Mouse (Mus musculus) c-Kit-positive CD71-positive TER-119-positive erythroid progenitor cells, embryonic 14.5 days (primary cell): ENCODE results near the gene Ttc6.

ENCODE experiments used
- DNase-seq: peaks from one replicate; pipeline ENCODE4 v3.0.0-alpha.2; 2013; ENCODE audit warnings: low spot score

Gene Ttc6

DNA sequence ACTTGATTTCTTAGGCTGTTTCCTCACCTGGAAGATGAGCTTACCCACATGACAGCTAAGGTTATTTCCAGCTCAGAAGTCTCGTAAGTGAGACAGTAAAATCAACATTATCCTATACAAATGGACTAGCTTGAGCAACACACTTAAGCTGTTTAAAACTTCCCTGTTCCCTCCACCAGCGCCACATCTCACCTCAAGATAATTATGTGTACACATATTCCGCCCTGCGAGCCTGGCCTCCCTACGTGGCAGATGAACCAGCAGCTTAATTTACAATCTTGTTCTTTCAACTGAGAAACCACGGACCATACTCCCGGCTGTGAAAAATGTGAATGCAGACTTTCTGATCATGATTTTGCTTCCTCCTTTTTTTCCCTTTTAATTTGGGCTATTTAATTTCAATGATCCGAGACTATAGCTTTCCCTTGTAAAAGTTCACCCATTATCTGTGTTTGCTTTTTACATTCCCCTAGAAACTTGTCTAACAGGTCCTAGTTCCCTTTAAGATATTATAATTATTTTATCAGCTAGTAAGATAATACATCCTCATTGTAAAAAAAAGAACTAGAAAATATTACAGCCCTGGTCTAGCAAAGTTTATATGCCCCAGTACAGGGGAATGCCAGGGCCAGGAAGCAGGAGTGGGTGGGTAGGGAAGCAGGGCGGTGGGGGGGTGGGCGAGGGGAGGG, 99.2 kb downstream of the Ttc6 start:
- DNase-seq: no peak

DNA sequence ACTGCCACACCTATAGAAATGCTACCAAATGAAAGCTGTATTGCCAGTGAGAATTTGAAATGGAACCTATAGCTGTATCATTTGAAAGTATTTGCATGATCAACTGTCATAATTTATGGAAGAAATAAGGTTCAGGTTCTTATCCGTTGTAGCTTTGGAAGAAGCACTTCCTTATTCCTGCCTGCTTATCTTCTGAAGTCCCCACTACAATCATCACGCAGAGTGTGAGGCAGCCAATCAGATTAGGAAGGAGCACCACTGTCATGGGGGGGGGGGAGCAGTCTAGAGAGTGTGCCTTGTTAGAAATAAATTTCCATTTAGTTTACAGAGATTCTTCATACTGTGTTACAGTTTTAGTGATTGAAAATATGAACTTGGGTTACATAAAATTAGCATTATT, 108.5 kb downstream of the Ttc6 start:
- no peak for DNase-seq

DNA sequence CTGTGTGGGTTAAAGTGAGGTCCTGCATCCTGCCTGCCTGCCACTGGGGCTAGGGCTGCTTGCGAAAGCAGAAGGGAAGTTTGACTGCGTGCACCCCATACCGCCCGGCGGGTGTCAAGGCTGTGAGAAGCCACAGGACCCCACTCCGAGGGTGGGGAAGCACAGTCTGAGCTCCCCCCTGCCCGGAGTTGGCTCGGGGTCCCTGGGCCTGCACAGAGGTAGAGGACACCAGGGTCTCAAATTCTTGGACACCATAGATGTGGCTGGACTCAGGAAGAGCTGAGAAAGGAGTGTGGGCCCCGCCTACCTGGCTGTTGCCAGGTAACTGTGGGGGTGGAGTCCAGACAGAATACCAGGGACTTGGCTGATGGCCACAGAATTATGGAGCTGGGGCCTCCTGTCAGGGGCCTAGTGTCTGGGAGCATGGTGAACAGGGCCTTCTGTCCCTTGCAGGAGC, 121.1 kb downstream of the Ttc6 start:
- no peak for DNase-seq

DNA sequence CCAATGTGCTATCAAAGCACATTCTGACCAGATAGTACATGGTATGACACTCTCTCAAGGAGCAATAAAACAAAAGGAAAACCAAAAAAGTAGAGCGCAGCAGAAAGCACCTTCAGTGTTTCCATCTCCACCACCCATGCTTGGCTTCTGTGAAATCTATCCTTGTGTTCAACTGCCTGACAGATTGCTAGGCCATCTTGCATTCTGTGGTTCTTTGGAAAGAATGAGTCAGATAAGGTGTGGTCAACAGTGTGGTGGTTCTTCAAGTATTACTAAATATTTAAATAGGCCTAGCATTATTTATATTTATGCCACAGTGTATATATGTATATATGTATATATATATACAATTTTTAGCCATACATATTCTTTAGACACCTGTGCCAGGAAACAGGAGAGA, 146.1 kb downstream of the Ttc6 start:
- no peak for DNase-seq

DNA sequence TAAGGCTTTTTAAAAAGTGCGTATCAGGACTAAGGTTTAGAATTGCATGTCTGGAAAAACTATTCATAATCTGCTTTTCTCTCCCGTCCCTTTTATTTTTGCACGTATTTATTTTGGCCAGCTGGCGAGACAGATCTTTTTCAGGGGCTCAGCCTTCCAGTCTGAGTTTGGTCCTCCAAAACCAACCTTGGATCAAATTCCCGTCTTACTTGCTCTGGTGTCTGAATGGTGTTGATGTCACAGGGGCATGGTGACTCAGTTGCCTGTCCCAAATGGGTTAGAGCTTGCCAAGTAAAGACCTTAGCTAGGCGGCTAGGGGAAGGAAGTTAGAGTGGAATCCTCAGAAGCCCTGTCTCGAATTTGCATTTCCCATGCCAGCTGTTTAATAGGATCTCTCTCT, 200.8 kb downstream of the Ttc6 start:
- no peak for DNase-seq

DNA sequence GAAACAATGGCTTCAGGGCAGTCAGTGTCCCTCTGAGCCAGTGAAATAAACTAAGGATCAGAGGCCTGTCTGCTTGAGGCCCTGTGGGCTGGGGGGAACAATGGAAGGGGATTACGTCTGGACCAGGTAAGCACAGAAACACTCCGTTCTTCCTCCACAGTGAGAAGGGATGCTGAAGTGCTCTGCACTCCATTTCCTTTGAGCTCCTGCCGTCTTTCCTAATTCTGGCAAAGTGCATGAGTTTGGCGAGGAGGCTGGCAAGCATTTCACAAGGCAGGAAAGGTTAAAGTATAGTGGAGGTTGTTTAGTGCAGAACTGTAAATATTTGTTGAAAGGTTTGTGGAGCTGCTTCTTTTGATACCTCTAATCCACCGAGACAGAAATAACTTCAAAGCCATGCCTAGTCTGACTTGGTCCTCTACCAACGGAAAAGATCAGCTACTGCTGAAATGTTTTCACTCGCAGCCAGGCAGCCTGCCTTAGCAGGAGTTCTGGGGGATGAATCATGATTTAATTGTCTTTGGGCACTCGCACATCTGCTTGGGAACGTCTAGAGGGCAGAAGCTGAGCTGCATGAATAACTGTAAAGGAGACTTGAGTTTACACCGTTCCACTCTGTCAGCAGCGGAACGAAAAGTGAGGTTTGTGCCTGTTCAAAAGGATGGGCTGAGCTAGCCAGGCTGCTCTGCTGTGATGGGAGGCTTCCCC, 212.5 kb downstream of the Ttc6 start:
- DNase-seq: no peak

DNA sequence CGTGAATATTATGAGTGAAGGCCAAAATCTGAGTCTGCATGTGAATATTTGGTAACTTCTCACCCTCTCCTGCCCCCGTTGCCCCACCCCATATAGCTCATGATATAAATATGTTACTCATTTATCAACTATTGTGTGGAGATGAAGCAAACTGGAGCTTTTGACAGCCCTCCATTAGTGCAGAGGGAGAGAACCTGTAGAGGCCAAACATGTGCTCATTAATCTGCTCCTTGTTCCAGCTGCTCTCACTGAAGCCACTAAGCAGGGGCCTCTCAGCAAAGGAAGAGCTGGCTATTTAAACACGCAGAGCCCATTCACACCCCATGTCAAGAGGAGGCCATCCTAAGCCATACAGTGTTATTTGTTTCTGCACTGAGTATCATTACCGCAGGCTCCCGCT, 218.0 kb downstream of the Ttc6 start:
- no peak for DNase-seq

DNA sequence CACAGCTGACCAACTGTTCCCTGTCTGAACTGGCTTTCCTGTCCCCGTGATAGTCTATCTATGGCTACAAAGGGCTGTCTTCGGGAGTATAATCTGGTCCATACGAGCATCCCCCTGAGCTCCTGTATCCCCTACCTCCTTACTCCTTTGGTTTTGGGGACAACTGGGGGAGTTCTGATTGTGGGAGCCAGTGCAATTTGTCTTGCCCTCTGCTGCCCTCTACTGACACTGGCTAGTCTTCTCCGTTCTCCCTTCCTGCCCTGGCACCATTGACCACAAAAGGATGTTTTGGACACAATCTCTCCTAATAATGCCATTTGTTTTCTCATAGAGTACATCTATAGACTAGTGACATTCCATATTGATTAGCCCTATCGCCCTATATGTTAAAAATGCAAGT, 223.6 kb downstream of the Ttc6 start:
- DNase-seq: no peak
